Mouse (Mus musculus) ZHBTc4 (cell line): ENCODE measurements around the gene Cep112.
"Not testable (repeated sequence)": the region's sequence is repeated elsewhere in the genome, so short reads cannot be mapped to it uniquely, and the experiment has no call there.

ENCODE experiments used
- DNase-seq: peaks from one replicate; pipeline ENCODE4 v3.0.0-alpha.2; 2011; ENCODE audit warnings: low read depth, low spot score

Gene Cep112

DNA sequence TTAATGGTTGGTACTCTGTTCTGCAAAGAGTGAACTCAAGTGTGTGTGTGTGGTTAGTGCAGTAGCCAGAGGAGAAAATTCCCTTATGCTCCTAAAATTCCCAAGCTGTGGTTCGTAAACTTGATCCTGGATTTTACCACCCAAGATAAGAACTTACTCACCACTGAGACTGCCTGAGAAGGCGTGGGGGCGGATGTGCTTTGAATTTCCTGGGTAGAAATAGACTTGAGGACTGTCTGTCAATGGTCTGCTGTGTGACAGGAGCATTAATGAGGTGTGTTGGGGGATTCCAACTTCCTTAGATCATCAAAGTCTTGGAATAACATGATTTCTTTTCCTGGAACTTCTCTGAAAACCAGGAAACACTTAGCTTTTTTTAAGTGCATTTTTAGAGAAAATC lies 374.7 kb downstream of the Cep112 start:
- no peak for DNase-seq

- DNase-seq, result no peak
Observed at GRCm38 (mm10) chr11:108804030-108804429, 379.0 kb downstream of the Cep112 start.

GRCm38 (mm10) chr11:108805947-108806346 lies 381.0 kb downstream of the Cep112 start:
- DNase-seq, result no peak

- no peak for DNase-seq
Observed at GRCm38 (mm10) chr11:108809626-108810025, 384.6 kb downstream of the Cep112 start.

DNA sequence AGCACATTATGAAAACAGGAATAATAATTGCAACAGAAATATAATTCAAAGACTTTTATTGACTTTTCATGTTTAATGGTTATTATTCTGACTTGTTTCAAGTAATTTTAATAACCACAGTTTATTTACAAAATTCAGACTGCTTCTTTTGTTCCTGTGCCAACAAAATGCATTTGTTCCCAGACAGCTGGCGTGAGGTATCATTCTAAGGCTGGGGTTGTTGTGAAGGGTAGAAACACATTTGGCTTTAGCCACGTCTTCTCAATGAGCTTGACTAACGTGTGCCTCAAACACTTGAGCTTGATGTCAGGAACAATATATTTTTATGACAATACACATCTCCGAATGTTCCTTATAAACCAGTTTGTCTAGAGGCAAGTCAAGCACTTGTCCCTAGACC lies 396.8 kb downstream of the Cep112 start:
- DNase-seq, result no peak

DNA sequence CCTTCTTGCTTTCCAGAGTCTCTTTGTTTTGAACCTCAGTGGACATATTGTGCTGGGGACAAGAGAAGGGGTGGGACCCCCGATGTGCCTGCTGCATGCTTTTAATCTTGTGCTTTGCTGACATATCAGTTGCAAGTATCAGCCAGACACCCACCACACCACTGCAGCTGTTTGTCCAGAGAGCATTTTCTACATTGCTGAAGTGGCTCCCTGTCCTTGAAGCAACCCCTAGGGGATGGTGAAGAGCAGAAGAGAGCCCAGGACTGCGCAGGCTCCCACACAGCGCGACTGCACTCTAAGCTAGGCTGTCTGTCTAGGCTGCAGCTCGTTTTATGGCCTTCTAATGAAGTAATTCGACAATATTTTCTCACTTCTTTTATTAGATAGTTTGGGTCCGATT lies 397.3 kb downstream of the Cep112 start:
- no peak for DNase-seq

GRCm38 (mm10) chr11:108827321-108827720 lies 402.3 kb downstream of the Cep112 start:
- no peak for DNase-seq

DNA sequence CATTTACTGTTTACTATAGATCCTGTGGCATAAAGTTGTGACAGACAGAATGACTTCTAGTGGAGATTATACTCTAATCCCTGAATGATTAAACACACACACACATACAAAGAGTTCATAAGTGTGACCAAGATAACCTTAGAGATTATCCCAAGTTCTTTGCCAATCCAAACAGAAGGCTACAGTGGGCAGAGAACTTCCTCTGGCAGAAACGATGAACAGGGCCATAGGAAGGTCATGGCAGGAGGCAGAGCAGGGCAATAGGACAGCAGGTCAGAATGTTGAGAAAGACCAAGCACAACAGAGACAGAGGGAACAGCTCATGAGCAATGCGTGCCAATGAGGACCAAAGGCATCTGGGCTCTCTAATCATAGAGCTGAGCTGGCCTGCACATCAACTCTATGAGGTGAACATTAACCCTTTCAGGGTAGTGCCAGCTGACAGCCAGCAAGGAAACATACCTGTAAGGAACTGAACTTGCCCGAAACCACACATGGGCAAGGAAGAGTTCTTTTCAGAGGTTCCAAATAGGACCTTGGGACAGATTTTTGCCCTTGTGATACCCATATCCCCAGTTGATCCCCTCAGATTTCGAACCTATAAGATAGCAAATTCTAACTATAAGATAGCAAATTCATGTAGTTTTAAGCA lies 403.5 kb downstream of the Cep112 start:
- DNase-seq, result no peak

DNA sequence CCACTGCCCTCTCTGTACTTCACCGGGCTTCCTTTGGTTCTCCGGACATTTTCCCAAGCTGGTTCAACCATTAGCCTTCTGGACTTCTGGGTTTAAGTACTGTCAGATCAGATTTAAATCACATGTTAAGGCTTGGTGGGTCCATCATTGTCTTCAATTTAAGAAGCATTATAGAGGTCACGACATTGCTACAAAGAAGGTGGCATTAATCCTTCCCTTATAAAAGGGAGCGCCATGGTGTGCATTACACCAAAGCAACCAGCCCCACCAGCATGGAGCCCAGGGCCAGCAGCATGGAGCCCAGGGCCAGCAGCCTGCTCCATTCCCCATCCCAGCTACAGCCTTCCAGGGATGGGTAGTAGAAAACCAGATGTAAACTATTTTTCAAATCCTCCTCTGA lies 411.7 kb downstream of the Cep112 start:
- DNase-seq, result no peak

- DNase-seq, result no peak
Observed at GRCm38 (mm10) chr11:108840195-108840594, 415.2 kb downstream of the Cep112 start.

GRCm38 (mm10) chr11:108842765-108843164 lies 417.8 kb downstream of the Cep112 start:
- no peak for DNase-seq

DNA sequence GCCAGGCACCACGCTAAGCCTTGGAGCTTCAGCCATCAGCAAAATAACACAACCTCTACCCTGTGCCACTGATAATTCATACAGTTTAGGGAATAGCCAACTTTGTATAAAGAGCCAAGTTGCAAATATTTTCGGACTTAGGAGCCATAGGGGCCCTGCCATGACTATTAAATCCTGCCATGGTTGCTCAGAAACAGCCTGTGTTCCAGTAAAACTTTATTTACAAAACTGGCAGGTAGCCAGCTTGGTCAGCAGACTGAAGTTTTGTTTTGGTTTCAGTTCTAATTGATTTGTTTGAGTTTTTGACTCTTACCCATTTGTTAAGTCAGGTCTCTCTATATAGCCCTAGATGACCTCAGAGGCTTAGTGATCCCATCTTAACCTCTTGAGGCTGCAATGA lies 421.0 kb downstream of the Cep112 start:
- DNase-seq, result no peak

GRCm38 (mm10) chr11:108846479-108846878 lies 421.5 kb downstream of the Cep112 start:
- no peak for DNase-seq

DNA sequence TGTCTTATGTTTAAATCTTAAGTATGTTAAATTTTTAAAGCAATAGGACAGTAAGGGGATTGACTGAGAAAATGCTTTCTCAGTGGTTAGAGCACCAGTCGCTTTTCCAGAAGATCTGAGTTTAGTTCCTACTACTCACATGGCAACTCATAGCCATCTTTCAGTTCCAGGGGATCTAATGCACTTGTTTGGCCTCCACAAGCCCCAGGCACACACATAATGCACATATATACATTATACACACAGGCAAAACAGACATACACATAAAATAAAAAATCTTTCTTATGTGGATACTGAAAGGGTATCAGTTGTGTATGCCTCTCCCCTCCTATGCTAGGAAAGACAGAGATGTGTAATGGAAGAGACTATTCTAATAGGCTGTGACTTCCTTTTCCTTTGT lies 426.8 kb downstream of the Cep112 start:
- no peak for DNase-seq

DNA sequence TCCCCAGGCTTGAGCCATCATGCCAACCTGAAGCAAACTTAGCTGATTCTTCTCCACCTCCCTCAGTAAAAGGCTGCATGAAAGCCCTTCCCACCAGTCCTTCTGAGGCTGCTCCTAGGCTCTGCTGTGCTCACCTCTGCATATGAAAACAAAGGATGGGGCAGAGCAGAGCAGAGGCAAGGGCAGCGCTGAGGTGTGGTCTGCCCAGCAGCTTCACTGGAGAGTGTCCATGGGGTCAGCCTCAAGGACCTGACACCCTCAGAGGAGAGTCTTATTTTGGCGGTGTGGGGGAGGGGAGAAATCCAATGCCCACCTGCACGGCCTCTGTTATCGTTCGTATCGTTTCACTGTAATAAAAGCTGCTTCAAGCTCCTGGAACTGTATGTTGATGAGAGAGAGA lies 432.3 kb downstream of the Cep112 start:
- no peak for DNase-seq

- peak; percentile 36 for DNase-seq
Observed at GRCm38 (mm10) chr11:108857678-108858338, 432.8 kb downstream of the Cep112 start.

DNA sequence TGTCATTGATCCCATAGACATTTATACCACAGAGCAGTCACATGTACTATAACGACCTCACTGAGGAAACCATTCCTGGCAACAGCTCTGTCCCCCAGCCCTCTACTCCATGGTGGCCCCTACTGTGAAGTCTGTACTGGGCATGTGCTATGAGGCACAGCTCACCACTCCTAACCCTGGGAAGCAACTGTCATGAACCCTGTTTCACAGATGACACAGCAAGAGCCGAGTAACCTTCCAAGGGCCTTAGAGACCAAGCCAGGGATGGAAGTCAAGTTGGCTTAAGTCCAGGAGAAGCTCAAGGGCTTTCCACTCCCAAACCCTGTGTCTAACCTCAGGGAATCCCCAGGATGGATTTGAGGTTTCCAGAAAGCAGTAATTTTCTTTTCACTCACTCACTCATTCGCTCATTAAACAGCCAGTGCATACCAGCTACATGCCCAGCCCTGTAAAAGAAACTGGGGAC lies 433.4 kb downstream of the Cep112 start:
- DNase-seq, result no peak

DNA sequence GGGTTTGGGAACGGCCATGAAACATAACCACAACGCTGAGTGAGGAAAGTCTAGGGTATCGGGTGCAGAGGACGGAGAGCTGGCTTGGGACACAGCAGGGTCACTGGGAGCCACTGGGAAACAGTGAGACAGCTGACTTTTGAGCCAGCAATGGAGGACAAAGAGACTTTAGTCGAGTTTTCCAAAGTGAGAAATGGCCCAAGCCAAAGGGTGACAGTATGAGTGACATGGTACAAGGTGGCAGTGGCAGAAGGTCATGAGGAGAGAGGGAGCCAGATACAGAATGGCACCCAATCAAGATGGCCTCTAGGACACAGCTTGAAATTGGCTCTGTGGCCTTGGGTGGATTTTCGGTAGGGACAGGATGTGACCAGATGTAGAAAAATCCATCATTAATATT lies 433.9 kb downstream of the Cep112 start:
- no peak for DNase-seq

- no peak for DNase-seq
Observed at GRCm38 (mm10) chr11:108862360-108862759, 437.4 kb downstream of the Cep112 start.

GRCm38 (mm10) chr11:108865746-108866145 lies 440.8 kb downstream of the Cep112 start:
- no peak for DNase-seq

- DNase-seq, result no peak
Observed at GRCm38 (mm10) chr11:108867538-108867937, 442.5 kb downstream of the Cep112 start.

- not testable (repeated sequence) for DNase-seq
Observed at GRCm38 (mm10) chr11:108871284-108871683, 446.3 kb downstream of the Cep112 start.

- no peak for DNase-seq
Observed at GRCm38 (mm10) chr11:108871748-108872147, 446.8 kb downstream of the Cep112 start.
